Mouse (Mus musculus) hematopoietic stem cell, adult 5-6 weeks (primary cell): ENCODE results near the gene Lmtk3. TPM values are rescaled to one million over a fixed set of nuclear protein-coding genes. Genes with fewer than 3 reads are reported as not detected.

Experiments
- ATAC-seq, 2 experiments: fragments of 125-278 bp in 1 of 2; replicated peaks in 1 of 2; 2 replicates each; pipeline ENCODE4 v1.8.0; 2016 to 2017; ENCODE audit warnings: inconsistent platforms in 2 of 2, mild to moderate bottlenecking in 2 of 2, moderate number of reproducible peaks in 2 of 2, low read depth in 1 of 2, moderate TSS enrichment in 1 of 2; ENCODE audit not compliant: low FRiP score in 2 of 2, poor library complexity in 2 of 2, severe bottlenecking in 2 of 2, insufficient read depth in 1 of 2, low TSS enrichment in 1 of 2
- total RNA-seq: library from RNA; stranded (forward); fragments of 172-1452, 232-1000 nt; gene quantifications from 2 replicates; pipeline ENCODE4 v1.2.3, GENCODE M21; 2017

Lmtk3 gene
- total RNA-seq, 1 experiment from 2014 or later = 0.10 TPM

DNA sequence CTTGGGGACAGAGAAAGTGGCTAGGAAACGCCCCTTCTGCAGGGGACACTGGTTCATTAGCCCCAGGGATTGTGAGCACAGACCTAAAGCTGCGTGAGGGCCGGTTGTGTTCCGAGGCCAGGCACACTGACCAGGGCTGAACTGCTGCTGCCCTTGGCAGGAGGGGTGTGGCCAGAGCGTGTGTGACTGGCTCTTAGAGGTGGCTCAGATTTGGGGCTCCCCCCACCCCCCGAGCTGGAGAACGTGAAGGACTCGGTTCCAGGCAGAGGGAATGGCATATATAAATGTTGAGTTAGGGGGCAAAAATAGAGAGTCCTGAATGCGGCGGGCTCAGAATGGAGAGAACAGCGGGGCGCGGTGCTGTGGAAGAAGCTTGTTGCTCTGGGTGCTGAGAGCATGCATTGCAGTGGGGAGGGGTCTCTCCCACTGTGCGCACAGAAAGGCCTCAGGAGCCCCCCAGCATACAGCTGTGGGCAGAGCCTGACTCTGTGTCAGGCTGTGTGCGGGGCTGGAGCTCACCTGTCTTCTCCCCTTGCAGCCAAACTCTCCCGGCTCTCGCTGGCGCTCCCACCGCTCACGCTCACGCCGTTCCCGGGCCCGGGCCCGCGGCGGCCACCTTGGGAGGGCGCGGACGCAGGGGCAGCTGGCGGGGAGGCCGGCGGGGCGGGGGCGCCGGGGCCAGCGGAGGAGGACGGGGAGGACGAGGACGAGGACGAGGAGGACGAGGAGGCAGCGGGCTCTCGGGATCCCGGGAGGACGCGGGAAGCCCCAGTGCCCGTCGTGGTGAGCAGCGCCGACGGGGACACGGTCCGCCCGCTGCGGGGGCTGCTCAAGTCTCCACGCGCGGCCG lies 14.3 kb downstream of the Lmtk3 start:
- no peak for ATAC-seq

DNA sequence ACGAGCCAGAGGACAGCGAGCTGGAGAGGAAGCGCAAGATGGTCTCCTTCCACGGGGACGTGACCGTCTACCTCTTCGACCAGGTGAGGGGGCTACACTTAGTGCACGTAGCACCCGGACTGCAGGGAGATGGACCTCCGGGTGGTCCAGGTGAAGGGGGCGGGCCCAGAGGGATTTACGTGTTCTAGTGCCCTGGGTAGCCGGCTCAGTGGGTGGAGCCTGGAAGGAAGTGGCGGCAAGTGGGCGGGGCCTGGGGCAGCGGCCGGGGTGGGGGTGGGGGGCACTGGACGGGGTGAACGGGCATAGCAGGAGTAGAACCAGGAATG lies 14.9 kb downstream of the Lmtk3 start:
- no peak for ATAC-seq

DNA sequence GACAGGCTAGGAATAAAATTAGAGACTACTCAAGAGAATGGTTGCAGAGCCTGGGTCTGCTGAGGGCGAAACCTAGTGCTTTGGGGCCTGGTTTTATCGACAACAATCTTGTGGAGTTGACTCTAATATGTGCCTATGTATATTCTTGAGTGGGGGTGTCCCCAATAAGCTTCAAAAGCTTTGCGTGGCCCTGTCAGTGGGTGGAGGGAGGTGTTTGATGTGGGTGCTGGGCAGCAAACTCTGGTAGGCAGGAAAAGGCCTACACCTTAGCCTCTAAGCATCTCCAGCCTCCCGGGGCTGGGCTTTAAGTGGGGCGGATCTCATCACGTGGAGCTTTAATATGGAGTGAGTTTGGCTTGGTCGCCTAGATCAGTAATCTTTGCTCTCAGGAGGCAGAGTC lies 15.4 kb downstream of the Lmtk3 start:
- no peak for ATAC-seq

DNA sequence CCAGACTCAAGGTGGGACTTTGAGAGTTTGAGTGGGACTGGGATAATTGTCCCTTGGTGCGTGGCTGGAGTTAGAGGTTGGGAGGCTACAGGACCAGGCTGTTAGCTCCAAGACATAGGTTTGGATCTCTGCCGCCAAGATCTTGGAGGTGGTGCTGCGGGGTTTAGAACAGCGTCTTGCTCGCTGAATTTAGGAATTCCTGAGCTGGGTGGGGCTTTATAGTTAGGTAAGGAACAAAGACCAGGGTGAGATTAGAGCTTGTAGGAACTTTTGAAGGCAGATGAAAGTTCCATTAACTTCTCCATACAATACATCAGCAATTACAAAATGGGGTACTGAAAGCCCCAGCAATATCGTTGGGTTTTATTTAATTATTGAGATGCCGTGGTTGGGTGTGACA lies 16.5 kb downstream of the Lmtk3 start:
- ATAC-seq = no peak

DNA sequence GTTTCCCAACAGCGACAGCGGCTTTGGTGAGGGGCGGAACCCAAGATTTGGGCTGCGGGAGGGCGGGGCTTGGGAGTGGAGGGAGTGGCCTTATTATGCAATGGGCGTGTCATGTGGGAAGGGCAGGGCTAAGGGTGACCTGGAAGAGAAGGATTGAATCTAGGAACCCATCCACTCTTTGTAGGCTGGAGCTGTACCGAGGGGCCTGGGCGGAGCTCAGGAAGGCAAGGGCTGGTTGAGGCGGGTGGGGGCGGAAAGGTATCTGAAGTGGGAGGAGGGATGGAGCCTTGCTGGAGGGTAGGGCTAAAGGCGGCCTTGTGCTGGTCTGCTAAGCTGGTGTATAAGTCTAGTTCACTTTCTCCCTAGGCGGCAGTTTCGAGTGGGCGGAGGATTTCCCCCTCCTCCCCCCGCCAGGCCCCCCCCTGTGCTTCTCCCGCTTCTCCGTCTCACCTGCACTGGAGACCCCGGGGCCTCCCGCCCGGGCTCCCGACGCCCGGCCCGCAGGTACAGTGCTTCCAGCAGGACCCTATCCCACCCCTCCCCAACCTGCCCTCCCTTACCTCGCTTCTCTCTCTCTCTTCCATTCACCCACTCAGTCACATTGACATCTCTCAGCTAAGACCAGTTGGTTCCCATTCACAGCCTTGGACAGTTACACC lies 17.1 kb downstream of the Lmtk3 start:
- peak; percentile 59 to 61 for ATAC-seq

DNA sequence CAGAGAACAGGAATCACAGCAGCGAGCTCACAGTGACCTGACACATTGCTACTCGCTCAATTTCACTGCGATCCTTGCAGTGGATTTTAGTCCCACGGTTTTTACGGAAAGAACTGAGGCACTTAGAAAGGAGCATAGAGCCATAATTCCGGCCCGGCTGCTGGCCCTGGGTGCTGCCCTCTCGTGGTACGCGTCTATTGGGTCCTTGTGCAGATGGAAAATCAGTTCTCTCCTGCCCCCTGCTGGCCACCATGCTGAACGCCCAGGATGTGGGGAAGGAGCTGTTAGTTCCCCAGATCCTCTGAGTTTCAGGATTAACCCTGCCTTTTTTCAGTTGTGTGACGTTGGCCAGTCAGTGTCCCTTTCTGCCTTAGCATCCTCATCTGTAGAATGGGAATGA lies 17.8 kb downstream of the Lmtk3 start:
- ATAC-seq = peak; percentile 80 to 88

DNA sequence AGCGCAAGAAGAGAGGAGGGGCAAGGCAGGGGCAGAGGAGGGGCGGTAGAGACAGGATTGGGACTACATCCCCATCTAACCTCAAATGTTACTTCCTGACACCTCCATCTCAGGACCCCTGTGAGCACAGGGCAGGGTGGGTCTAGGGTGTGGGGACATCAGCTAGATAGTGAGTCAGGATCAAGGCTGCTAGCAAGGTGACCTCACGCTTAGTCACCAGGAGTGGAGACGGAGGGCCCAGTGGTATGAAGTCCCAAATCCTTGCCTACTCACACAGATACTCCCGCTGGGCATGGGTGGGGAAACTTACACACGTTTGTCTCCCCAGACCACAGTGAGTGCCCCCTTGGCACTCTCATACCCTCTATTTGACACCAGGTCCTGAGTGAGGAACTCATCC lies 19.0 kb downstream of the Lmtk3 start:
- no peak for ATAC-seq

DNA sequence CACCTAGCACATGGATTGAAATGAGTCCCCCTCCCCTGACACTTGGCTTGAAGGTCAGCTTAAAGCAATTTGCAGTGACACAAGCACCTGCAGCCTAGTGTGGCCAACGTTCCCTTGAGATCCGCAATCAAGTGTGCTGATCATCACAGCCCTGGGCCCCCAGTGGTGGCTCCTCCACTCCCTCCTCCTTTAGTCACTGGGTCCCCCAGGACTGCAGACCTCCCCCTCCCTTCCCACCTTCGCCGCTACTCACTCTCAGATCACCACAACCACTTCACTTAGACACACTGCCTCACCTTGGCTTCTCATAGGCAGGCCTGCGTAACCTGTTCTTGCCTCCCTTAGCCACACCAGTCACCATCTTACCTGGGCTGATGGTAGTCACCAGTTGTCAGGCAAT lies 22.4 kb downstream of the Lmtk3 start:
- no peak for ATAC-seq

DNA sequence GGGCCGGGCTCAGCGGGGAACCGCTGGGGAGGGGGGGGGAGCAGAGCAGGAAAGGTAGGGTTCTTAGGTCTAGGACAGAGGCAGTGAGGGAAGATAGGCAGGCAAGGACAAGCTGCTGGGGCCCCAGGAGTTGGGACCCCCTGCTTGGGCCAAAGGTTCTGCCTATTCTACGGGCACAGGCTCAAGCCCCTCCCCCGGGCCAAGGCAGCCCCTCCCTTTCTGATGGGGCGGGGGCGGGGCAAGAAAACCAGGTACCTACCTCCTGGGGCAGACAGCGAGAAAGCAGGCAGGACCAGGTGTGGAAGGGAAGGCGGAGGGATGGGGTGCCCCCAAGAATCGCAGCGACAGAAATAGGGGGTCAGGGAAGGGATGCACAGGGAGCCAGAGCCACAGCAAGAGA lies 24.9 kb downstream of the Lmtk3 start:
- no peak for ATAC-seq

DNA sequence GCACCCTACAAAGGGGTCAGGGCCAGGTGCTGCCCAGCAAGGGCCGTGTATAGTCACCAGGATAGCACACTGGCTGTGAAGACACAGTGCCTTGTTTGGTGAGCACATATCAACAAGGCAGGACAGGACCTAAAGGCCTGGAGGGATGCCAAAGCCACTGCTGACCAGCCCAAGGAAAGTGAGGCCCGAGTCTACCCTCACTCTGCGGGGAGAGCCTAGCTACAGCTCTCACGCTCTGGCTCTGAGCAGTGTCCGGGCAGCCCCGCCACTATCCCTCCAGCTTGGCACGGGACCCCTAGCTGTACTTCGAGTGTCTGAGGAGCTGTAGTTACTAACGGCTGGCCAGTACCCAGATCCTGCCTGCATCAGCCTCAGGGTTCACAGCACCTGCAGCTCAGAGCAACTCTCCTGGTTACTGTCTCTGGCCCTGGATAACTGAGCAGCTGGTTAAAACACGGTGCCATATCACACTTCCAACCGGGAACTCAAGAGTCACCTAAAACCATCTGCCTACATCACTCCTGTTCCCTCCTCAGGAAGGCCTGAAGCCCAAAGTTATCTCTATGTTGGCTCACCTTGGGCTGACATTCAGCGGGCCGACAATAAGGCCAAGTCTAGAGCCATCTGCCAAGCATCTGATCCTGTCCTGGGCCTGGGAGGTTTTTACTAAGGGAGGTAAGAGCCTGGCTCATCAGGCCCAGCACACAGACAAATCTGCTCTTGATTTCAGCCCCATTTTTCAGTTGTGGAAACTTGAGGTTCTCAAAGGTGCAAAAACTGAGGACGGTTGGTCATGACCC lies 25.9 kb downstream of the Lmtk3 start:
- no peak for ATAC-seq

DNA sequence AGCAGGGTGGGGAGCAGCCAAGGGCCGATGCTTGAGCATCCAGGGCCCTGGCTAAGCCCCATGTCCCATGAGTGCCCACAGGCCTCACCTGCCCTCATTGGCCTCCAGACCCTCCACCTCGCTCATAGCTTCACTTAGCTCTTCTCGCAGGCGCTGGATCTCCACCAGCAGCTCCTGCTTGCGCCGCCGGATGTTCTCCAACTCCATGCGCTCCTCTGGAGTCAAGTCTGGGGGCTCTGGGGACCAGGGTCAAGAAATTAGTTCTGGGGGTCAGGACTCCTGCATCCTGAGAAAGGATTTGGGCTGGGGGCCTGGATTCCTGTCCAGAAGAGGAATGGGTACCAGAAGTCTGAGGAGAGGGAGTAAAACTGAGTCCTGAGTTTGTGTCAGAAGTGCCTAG lies 29.4 kb downstream of the Lmtk3 start:
- no peak for ATAC-seq

DNA sequence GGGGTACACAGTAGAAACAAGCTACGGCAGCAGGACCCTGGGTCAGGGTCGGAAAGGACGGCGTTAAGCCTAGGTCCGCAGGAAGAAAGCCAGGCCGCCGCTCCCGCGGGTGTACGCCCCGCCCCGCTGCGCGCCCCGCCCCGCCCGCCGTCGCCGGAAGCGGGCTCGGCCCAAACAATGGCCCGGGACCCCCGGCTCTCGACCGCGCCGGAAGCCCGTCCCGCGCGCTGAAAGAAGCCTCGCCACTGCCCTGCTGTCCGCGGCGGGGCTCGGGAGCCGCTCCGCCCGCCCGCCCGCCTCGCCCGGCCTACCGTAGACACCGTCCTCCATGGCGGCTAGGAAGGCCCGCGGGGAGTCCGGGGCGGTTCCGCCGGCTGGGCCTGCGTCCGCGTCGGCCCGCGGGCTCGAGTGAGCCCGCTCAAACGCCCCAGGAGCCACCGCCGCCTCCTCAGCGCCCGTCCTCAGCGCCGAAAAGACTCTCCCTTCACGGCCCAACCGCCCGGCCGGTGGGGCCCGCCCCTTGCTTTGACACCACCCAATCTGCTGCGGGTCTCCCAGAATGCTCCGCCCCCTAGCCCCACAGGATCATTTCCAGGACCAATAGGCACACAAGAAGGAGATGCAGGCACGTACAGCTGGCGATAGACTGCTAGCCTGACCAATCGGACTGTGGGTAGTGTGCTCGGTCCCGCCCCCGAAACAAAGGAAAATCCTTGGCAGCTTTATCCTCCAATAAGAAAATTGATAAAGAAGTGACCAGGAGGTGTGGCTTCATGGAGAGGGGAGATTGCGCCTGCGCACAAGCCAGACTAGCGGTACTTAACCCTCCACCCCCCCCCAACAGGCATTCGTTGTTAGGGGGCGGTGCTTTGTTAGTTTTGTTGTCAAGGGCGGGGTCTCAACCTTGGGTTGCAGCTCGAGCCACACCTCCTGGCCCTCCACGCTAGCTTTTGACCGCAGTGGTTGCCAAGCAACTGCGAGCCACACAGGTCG lies 30.5 kb downstream of the Lmtk3 start, which contains the start of gene Cyth2:
Gene Cyth2, minus strand, starts transcription at position 795 of the 993 bp plus-strand sequence.
- peak; percentile 97 for ATAC-seq

DNA sequence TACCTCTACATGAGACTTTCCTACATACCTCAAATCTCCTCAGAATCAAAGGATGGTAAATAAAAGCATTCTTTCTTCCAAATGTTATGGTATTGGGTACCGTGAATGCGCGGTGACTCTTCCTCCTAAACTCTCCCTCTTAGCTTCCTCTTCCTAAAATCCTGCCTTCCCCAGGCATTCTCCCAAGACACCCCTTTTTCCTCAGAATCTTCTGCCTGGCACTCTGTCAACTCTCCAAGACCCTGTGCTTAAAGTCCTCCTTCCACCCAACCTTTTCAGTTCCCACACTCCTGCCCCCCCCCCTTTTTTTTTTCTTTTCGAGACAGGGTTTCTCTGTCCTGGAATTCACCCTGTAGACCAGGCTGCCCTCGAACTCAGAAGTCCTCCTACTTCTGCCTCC lies 31.3 kb downstream of the Lmtk3 start:
- no peak for ATAC-seq

DNA sequence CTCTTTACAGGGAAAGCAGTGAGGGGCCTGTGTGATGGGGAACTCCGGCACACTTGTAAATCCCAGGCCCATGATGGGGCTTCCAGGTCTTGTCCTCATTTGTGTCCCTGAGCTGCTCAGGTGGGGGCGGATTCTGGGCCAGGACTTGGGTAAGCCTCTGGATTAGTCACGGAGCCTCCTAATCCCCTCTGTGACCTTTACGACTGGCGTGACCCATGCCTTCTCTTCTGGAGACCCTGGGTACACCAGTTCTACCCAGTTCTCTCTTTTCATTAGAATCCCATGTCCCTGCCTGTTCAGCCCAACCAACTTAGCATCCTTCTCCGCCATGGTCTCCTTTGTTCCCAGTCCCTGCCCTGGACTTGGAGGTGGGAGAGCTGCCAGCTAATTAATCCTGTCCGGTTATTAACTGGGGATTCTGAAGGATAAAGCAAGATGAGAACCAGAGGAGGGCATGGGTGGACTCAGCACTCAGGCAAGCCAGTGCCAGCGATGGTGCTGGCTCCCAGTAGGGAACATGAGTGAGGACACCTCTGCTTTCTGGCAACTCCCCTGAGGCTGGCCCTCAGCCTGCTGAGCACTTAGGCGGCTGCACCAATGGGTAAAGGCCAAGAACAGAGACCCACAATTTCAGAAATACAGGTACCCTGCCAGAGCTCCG lies 31.9 kb downstream of the Lmtk3 start:
- no peak for ATAC-seq

DNA sequence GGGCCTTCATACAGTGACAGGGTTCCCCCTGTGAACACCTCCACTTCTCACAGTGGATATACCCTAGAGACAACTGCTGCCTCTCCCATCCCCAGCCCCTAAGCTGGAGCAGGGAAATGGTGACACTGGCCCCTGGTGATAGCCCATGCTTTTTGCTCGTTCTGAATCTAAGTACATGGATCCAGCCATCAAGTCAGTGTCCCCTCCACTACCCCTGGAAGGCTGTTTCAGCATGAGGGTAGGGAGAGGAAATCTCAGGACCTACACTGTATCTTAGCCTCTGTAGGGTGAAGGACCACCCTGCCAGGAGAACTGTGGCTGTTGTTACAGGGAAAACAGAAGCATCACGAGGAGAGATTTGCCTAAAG lies 32.4 kb downstream of the Lmtk3 start:
- no peak for ATAC-seq

DNA sequence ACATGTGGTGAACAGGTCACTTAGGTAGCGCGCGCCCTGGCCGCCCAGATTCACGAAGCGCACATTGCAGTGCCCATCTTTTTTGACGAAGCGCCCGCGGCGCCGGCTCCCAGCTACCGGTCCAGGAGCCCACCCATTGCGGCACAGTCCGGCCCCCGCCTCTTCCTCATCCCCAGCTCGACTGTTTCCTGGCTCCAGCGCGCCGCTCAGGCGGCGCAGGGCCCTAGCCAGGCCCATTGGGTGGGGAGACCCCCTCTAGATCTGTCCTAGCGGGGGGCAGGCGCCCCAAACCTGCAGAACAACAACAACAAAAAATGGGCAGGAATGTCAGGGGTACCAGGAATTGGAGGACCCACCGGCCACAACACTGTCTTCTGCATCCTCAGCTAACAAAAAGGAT lies 36.3 kb downstream of the Lmtk3 start:
- ATAC-seq = no peak

DNA sequence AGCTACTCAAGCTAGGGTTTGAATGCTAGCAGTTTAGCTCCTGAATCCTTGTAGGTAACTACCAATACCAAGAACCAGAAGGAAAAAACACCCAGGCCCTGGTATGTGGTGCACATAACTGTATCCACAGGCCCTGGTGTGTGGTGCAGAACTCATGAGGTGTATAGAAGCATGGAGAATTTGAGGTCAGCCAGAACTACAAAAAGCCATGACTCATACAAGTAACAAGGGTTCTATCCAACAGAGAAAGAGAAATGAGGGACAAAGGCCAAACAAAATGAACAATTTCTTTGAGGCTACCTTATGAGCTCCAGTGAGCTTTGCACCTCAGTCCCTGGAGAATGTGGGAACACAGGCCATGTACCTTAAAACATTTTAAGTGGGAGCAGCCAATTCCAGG lies 37.4 kb downstream of the Lmtk3 start:
- ATAC-seq = no peak
